Mouse (Mus musculus): Measurements from ENCODE around the gene Arhgap11a. TPM values are rescaled to one million over a fixed set of nuclear protein-coding genes. Genes with fewer than 3 reads are reported as not detected.

Arhgap11a gene
- total and polyA plus RNA-seq, 3 experiments, result 22.4 to 74.0 (median 22.5) TPM

DNA sequence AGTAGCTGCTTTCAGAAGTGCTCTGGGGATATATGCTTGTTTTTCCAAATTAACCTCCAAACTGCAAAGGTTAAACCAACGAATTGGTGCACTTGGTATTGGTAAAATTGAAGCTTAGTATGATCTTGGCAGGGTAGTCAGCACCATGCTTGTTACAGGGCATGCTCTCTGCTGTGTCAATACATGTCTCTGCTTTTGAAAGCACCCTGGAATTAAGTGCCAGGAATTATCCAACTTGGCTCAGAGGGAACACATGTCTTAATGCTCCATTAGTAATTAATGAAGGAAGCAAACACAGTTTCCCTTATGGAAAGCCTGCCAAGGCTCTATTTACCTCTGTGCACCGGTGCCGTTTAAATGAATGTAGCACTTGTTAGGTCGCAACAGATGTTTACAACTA lies 53.3 kb downstream of the Arhgap11a start:
- TF ChIP-seq ZC3H11A (IDR thresholded peaks at IDR 0.05; ENCODE audit: low read depth, low read length) (no peak), USF2 (conservative IDR thresholded peaks at IDR 0.05; ENCODE audit: low read depth, low read length) (no peak), TBP (conservative IDR thresholded peaks at IDR 0.05; ENCODE audit: low read depth, low read length) (no peak), CHD2 (IDR thresholded peaks at IDR 0.05; ENCODE audit: low read length) (no peak)
- in situ Hi-C loops (cut with MboI; ENCODE audit: low pct_ligation_motif_present, low pct_unique_long_range_greater_than_20kb, low sequenced_read_pairs), result no loop called here
- no peak for DNase-seq (ENCODE audit: extremely low read depth)
- Histone ChIP-seq H3K79me2 (replicated peaks; ENCODE audit: control insufficient read depth, extremely low read depth, insufficient read depth, poor library complexity, severe bottlenecking) (no peaks in the 10 kb centered on the region), H3K27me3 (replicated peaks) (no peaks in the 10 kb centered on the region), H3K9ac (ENCODE audit: insufficient read depth, low read depth) (no peak overlapping the region), H3K27ac (ENCODE audit: insufficient read depth, low read depth) (no peak overlapping the region), H3K9me3 (replicated peaks; ENCODE audit: low read length) (no peaks in the 10 kb centered on the region), H3K4me1 (ENCODE audit: control insufficient read depth in 1 of 2, insufficient read depth in 2 of 2) (peaks cover 3 to 4% of the 10 kb centered on the region in 2 experiments; a peak in 2 of 4 replicates), H3K4me2 (ENCODE audit: insufficient read depth, low read depth, poor library complexity, severe bottlenecking) (no peak overlapping the region), H3K4me3 (replicated peaks in 1 of 3; ENCODE audit: low read depth in 2 of 3, low read length in 2 of 3, poor library complexity in 1 of 3) (no peak overlapping the region), H3K36me3 (replicated peaks in 1 of 2; ENCODE audit: control insufficient read depth in 1 of 2, insufficient read depth in 1 of 2, low read length in 1 of 2) (no peaks in the 10 kb centered on the region)
- dilution Hi-C loops (cut with MboI; ENCODE audit: extremely low pct_ligation_motif_present, extremely low pct_unique_long_range_greater_than_20kb, low sequenced_read_pairs), result no loop called here

DNA sequence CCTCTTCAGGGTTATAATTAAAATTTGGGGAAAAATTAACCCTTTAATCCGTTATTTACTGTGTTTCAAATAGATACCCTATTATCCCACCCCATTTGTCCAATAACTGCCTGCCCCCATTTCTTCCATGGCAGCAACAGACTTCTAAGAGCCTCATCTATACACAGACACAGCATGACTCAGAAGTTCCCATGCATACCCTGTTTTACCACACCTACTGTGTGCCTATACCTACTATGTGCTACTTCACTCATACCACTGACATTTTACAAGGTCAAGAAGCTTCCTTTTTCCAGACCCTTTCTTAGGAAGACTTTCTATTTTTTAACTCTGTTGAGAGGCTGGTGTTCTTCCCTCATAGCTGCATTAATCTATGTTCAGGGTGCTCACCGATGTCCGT lies 54.9 kb downstream of the Arhgap11a start:
- Histone ChIP-seq H3K27me3 (replicated peaks) (no peaks in the 10 kb centered on the region), H3K4me3 (replicated peaks in 1 of 3; ENCODE audit: low read depth in 2 of 3, low read length in 2 of 3, poor library complexity in 1 of 3) (no peak overlapping the region), H3K36me3 (replicated peaks in 1 of 2; ENCODE audit: control insufficient read depth in 1 of 2, insufficient read depth in 1 of 2, low read length in 1 of 2) (no peaks in the 10 kb centered on the region), H3K9me3 (replicated peaks; ENCODE audit: low read length) (no peaks in the 10 kb centered on the region), H3K79me2 (replicated peaks; ENCODE audit: control insufficient read depth, extremely low read depth, insufficient read depth, poor library complexity, severe bottlenecking) (no peaks in the 10 kb centered on the region), H3K4me2 (ENCODE audit: insufficient read depth, low read depth, poor library complexity, severe bottlenecking) (no peak overlapping the region), H3K27ac (ENCODE audit: insufficient read depth, low read depth) (no peak overlapping the region), H3K4me1 (ENCODE audit: control insufficient read depth in 1 of 2, insufficient read depth in 2 of 2) (no peaks in the 10 kb centered on the region), H3K9ac (ENCODE audit: insufficient read depth, low read depth) (no peak overlapping the region)
- dilution Hi-C loops (cut with MboI; ENCODE audit: extremely low pct_ligation_motif_present, extremely low pct_unique_long_range_greater_than_20kb, low sequenced_read_pairs), result no loop called here
- DNase-seq (ENCODE audit: extremely low read depth), result no peak
- in situ Hi-C loops (cut with MboI; ENCODE audit: low pct_ligation_motif_present, low pct_unique_long_range_greater_than_20kb, low sequenced_read_pairs), result no loop called here
- TF ChIP-seq ZKSCAN1 (IDR thresholded peaks at IDR 0.05; ENCODE audit: borderline replicate concordance, low read depth, low read length), result peak; percentile 95
- TF ChIP-seq ZC3H11A (IDR thresholded peaks at IDR 0.05; ENCODE audit: low read depth, low read length), result no peak

- Histone ChIP-seq H3K9me3 (replicated peaks; ENCODE audit: low read length) (no peaks in the 10 kb centered on the region), H3K36me3 (replicated peaks in 1 of 2; ENCODE audit: control insufficient read depth in 1 of 2, insufficient read depth in 1 of 2, low read length in 1 of 2) (no peaks in the 10 kb centered on the region), H3K9ac (ENCODE audit: insufficient read depth, low read depth) (no peak overlapping the region), H3K27ac (ENCODE audit: insufficient read depth, low read depth) (no peak overlapping the region), H3K4me3 (replicated peaks in 1 of 3; ENCODE audit: low read depth in 2 of 3, low read length in 2 of 3, poor library complexity in 1 of 3) (no peak overlapping the region), H3K4me1 (ENCODE audit: control insufficient read depth in 1 of 2, insufficient read depth in 2 of 2) (peaks cover 2 to 3% of the 10 kb centered on the region in 2 experiments; a peak in 1 of 4 replicates), H3K27me3 (replicated peaks) (no peaks in the 10 kb centered on the region), H3K79me2 (replicated peaks; ENCODE audit: control insufficient read depth, extremely low read depth, insufficient read depth, poor library complexity, severe bottlenecking) (no peaks in the 10 kb centered on the region), H3K4me2 (ENCODE audit: insufficient read depth, low read depth, poor library complexity, severe bottlenecking) (no peak overlapping the region)
- TF ChIP-seq SIN3A (IDR thresholded peaks at IDR 0.05; ENCODE audit: low read length), result no peak
- TF ChIP-seq POLR2AphosphoS2 (IDR thresholded peaks at IDR 0.05; ENCODE audit: low read depth, low read length), result no peak
- dilution Hi-C loops (cut with MboI; ENCODE audit: extremely low pct_ligation_motif_present, extremely low pct_unique_long_range_greater_than_20kb, low sequenced_read_pairs) (no loop called here), in situ Hi-C loops (cut with MboI; ENCODE audit: low pct_ligation_motif_present, low pct_unique_long_range_greater_than_20kb, low sequenced_read_pairs) (no loop called here)
- no peak for DNase-seq (ENCODE audit: extremely low read depth)
Observed at GRCm38 (mm10) chr2:113788821-113789387, 59.6 kb downstream of the Arhgap11a start.
